Mouse (Mus musculus) midbrain, postnatal 0 days (tissue): Measurements from ENCODE around the gene Kl. TPM values are rescaled to one million over a fixed set of nuclear protein-coding genes. Genes with fewer than 3 reads are reported as not detected.

ENCODE experiments used
- ATAC-seq: fragments of 200-750 bp; cut with Nextera tagmentation; 2 replicates; pipeline ENCODE4 v1.8.0; 2017; ENCODE audit warnings: moderate number of reproducible peaks, mild to moderate bottlenecking, moderate TSS enrichment, moderate library complexity; ENCODE audit not compliant: low FRiP score
- DNase-seq: peaks from one replicate; pipeline ENCODE4 v3.0.0-alpha.2; 2015; ENCODE audit warnings: low spot score
- H3K27ac ChIP-seq: fragments of 300-500 bp; sonication (generic); 2 replicates; pipeline ENCODE4 v1.5.1; 2014; ENCODE audit warnings: low read depth, mild to moderate bottlenecking, low read length, mixed read lengths
- H3K27me3 ChIP-seq: fragments of 300-500 bp; sonication (generic); 2 replicates; pipeline ENCODE4 v1.6.1; 2014; ENCODE audit warnings: low read length, control low read depth, mixed read lengths; ENCODE audit not compliant: insufficient read depth
- H3K36me3 ChIP-seq: fragments of 300-500 bp; sonication (generic); 2 replicates; pipeline ENCODE4 v1.6.1; 2014; ENCODE audit warnings: low read length, control low read depth, mixed read lengths; ENCODE audit not compliant: insufficient read depth
- H3K4me1 ChIP-seq: fragments of 300-500 bp; sonication (generic); 2 replicates; pipeline ENCODE4 v1.6.1; 2014; ENCODE audit warnings: mild to moderate bottlenecking, control low read depth, antibody characterized with exemption, low read length, mixed read lengths; ENCODE audit not compliant: insufficient read depth
- H3K4me2 ChIP-seq: fragments of 300-500 bp; sonication (generic); 2 replicates; pipeline ENCODE4 v1.6.1; 2014; ENCODE audit warnings: low read depth, mild to moderate bottlenecking, low read length, mixed read lengths; ENCODE audit not compliant: poor library complexity, severe bottlenecking
- H3K4me3 ChIP-seq: fragments of 300-500 bp; sonication (generic); 2 replicates; pipeline ENCODE4 v1.5.1; 2014; ENCODE audit warnings: low read depth, mild to moderate bottlenecking, low read length, moderate library complexity
- H3K9ac ChIP-seq: fragments of 300-500 bp; sonication (generic); replicated peaks from 2 replicates; pipeline ENCODE4 v1.6.1; 2014; ENCODE audit warnings: mild to moderate bottlenecking, low read length, moderate library complexity, mixed read lengths; ENCODE audit not compliant: poor library complexity, severe bottlenecking
- H3K9me3 ChIP-seq: fragments of 300-500 bp; sonication (generic); 2 replicates; pipeline ENCODE4 v1.6.1; 2016; ENCODE audit warnings: low read length, control low read depth
- CTCF ChIP-seq: IDR thresholded peaks from 2 replicates; pipeline ENCODE4 v1.5.1; 2016; ENCODE audit warnings: antibody characterized with exemption, mild to moderate bottlenecking
- WGBS: fragments of 180-500 bp; shearing (Covaris S2); extraction: QIAGEN DNeasy Blood & Tissue Kit; methylation state at CpG from one replicate; pipeline ENCODE4 v1.1.7; 2014; 5-methylcytosine and 5-hydroxymethylcytosine counted together
- polyA plus RNA-seq: library from polyadenylated mRNA; unstranded; fragments of >200 nt; fragmentation: Nextera tagmentation; extraction: Ambion mirVana; gene quantifications from 2 replicates; pipeline ENCODE4 v1.2.1, GENCODE M21; 2015
- total RNA-seq: library from RNA; depleted of rRNA; stranded (reverse); fragments of >200 nt; gene quantifications from 2 replicates; pipeline ENCODE4 v1.2.3, GENCODE M21; 2014

Kl gene
- total and polyA plus RNA-seq, 2 experiments from 2014 or later = 0.41 to 2.3 TPM

DNA sequence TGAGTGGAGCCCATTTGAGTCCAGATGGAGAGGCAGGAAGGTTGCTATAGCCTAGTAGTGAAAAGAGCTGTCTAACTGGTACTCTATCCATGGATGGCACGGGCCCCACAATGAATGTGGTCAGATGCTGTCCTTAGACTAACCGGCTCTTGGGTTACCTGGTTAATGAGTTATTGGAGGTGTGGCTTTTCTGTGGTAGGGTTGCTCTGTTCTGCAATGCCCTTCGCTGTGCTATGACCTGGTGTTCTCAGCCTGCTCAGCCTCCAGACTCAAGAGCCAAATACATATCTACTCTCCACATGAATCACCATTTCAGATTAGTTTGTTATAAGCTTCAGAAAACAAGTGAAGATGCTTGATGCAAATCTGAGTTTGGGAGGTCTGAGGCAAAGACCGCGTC lies 90.5 kb downstream of the Kl start:
- no peak for TF ChIP-seq CTCF
- H3K4me3 ChIP-seq = no peak overlapping the region
- WGBS = 95% methylated on average over 5 of the region's 5 CpGs
- no peaks in the 10 kb centered on the region for H3K27me3 ChIP-seq
- no peak overlapping the region for H3K4me2 ChIP-seq
- no peak for DNase-seq
- ATAC-seq = no peak
- no peak overlapping the region for H3K27ac ChIP-seq
- H3K4me1 ChIP-seq = no peaks in the 10 kb centered on the region
- H3K9ac ChIP-seq = no peak overlapping the region
- no peaks in the 10 kb centered on the region; the same call in 1 of the 2 replicates for H3K36me3 ChIP-seq
- no peaks in the 10 kb centered on the region for H3K9me3 ChIP-seq
